Mouse (Mus musculus) G1E (cell line): ENCODE results near the gene Mettl2.

ENCODE experiments used
- CTCF ChIP-seq: IDR thresholded peaks from 2 replicates; pipeline ENCODE4 v1.5.1; 2012; ENCODE audit warnings: low read depth, low read length, inconsistent platforms, mixed read lengths
- GATA1 ChIP-seq: IDR thresholded peaks from 2 replicates; pipeline ENCODE4 v1.6.1; 2012; ENCODE audit warnings: borderline replicate concordance, low read length, inconsistent platforms, mixed read lengths

DNA sequence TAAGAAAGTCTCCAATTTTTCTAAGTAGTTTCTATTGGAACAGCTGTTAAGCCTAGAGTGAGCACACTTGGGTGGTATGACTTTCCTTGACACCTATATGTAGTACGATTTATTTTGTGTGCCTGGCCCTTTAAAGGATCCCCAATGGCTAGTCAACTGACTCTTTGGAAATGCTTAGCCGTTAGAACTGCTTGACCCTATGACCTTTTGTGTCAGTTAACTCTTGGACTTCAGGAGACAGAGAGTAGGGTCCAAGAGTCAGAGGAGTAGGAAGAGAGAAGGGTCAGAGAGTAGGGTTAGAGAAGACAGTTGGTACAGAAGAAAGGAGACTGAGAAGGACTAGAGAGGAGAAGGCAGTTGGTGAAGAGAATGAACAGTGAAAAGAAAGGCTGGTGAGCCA, 52.3 kb downstream of the Mettl2 start, which contains the start of gene Tlk2:
- TF ChIP-seq CTCF, result no peak
- no peak for TF ChIP-seq GATA1
